Mouse (Mus musculus) right cerebral cortex, postnatal 4 days (tissue): ENCODE data around the gene Eif3c.

Experiments used
- DNase-seq: peaks from one replicate; pipeline ENCODE4 v3.0.0-alpha.2; 2022

The Eif3c gene

DNA sequence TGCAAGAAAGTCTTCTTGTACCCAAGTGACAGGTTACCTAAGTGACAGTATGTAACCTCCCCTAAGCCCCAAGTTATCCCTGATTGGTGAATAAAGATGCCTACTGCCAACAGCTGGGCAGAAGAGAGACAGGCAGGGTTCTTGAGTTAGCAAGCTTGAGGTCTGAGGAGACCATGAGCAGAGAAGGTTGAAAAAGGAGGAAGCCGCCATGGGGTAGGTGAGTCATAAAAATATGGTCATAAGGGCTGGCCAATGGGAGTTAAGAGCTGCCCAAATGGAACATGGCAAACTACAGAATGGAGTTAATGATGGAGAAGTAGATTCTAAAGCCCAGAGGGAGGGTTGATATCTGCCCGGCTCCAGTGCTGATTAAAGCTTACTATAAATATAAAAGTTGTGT is 20.6 kb downstream of the Eif3c start:
- DNase-seq: no peak

DNA sequence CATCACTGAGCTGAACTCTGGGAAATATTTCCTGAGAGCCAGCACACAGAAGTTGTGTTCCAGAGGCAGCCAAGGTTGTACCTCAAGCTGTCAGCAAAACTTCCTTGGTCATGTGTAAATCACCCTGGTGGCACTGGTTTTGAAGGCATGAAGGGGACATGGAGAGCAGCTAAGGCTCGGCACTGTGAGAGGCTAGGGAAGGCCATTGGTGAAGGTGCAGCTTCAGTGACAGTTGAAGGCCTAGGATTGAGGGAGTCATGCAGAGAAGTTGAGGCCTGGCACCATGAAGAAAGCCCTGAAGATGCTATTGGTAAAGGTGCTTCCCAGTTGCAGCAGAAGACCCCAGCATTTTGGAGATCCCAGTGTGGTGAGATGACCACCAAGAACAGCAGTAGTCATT is 24.6 kb downstream of the Eif3c start:
- DNase-seq: no peak

DNA sequence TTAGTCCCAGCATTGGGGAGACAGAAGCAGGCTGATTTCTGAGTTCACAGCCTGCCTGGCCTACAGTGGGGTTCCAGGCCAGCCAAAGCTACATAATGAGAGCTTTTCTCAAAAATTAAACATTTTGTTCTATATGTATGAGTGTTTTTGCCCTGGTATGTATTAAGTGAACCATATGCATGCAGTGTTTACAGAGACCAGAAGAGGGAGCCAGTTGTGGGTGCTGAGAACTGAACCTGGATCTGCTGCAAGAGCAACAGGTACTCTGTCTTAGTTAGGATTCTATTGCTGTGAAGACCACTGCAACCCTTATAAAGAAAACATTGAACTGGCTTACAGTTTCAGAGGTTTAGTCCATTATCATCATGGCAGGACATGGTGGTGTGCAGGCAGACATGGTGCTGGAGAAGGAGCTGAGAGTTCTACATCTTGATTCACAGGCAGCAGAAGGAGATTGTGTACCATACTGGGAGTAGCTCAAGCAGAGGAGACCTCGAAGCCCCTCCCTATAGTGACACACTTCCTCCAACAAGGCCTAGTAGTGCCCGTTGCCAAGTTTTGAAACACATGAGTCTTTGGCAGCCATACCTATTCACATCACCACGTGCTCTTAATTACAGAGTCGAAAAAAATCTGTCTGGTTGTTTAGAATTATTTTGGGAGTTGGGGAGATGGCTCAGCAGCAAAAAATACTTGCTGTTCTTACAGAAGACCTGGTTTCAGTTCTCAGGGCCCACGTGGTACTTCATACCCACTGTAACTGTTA is 28.2 kb downstream of the Eif3c start:
- no peak for DNase-seq

DNA sequence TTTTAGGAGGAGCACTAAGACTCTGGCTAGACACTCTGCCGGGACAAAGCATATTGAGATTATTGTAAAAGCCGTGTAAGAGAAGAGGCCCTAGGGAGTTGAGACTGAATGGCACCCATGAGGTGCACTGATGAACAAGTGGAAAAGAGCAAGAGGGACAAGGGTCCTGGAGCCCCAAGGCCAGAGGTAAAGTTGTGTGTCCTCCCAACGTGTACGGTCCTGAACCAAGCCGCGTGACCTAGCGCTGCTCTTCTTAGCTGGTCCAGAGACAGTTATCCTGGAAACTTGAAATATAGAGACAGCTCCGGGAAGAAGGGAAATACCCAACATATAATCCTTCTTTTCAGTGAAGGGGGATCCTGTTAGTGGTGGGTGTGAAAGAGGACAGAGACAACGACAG is 29.7 kb downstream of the Eif3c start:
- no peak for DNase-seq

DNA sequence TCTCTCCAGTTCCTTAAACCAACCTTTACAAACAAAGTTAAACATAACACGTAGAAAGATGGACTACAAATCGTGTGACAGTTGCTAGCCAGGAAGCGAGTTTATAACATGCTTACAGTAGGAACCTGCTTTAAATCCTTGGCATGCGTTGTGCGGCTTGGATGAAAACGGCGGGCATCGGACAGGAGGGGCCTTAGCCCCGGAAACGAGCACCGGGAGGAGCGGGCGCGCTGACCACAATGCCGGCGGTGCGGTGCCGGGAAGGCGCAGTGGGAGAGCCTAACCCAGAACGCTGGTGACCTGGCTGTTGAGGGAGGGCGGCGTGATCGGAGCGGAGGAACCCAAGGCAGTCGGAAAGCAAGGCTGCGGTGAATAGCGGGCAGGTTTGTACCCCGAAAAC is 30.4 kb downstream of the Eif3c start:
- DNase-seq: no peak

DNA sequence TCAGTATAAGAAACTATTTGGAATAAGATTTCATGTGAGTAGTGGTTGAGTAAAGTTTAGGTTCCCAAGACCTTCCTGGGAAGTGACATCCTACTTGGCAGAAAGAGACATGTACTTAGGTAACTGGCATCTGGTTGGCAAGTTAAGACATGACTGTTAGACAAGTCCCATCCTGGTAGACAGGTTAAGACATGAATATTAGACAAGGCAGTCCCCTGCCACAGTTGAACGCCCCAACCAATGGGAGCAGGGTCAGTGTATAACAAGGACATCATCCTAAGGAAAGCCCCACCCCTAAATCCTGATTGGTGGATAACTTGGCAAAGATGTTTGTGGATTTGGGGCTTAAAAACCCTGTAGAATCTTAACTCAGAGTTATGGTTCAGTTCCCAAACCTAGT is 32.8 kb downstream of the Eif3c start:
- no peak for DNase-seq

DNA sequence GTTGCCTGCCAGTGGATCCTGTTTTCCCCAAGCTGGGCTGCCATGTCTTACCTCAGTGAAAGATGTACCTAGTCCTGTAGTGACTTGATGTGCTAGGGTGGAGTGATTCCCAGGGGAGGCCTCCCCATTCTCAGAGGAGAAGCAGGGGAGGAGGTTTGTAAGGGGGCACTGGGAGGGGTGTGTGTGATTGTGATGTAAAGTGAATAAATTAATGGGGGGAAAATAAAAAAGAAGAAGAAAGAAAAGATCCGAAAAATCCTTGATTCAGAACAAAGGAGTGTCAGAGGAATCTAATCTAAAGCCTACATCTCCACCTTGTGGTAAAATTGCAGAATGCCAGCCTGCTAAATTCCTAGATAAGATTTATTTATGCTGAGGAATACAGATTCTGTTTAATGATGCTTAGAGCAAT is 38.0 kb downstream of the Eif3c start:
- peak; percentile 21 for DNase-seq

DNA sequence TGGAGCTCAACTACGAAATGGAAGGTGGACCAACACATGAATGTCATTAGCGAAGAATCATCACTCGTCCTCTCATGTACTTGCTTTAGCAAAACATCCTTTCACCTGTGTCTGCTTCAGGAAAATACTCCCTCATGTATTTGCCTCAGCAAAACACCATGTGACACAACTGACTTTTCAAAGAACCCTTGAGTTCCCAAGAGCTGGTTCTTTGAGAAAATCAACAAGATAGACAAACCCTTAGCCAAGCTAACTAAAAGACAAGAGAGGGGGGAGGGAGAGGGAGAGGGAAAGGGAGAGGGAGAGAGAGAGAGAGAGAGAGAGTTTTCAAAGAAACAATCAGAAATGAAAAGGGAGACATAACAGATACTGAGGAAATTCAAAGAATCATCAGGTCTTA is 42.9 kb downstream of the Eif3c start:
- no peak for DNase-seq

DNA sequence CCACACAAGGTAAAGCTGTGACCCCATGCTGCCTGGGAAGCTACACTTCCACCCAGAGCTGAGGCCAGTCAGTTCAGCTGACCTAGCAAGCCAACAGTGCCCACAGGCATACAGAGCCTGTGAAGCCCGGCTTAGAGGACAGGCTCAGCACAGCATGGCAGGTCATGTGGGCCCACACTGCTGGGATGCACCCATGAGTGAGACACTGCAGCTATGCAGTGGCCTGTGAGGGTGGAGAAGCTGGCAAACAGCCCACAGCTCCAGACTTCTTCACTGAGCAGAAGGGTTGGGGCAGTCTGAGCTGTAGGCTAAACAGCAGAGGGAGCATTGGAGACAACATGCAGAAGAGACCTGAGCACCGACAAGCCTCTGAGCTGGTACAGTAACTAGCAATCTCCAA is 46.7 kb downstream of the Eif3c start:
- DNase-seq: peak; percentile 18

DNA sequence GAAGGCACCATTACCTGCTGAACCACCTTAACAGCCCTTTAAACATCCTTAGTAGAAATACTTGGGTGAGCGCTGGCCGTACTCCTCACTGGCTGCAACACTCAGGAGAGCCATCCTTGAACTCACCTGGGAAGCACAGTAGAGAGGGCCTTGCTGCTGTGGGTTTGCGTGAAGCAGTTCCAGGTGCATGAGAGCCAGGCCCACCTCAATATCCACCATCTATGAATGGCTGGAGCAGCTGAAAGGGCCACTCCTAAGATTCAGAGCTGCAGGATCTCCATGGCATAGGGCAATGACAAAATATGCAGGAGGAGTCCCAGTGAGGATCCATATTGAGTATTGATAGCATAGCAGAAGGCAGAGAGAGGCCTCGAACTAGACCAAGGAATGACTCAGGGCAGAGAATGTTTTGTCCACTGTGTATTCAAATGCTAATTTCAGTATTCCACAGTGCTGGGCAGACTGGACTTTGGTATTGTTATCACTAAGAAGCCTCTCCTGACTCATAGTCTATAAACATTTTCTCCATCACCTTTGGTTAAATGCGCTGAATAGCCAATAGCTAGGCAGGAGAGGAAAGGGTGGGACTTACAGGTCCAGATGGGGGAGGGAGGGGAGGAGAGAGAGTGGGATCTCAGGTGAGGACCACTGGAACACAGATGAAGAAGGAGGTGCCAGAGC is 47.8 kb downstream of the Eif3c start:
- no peak for DNase-seq

DNA sequence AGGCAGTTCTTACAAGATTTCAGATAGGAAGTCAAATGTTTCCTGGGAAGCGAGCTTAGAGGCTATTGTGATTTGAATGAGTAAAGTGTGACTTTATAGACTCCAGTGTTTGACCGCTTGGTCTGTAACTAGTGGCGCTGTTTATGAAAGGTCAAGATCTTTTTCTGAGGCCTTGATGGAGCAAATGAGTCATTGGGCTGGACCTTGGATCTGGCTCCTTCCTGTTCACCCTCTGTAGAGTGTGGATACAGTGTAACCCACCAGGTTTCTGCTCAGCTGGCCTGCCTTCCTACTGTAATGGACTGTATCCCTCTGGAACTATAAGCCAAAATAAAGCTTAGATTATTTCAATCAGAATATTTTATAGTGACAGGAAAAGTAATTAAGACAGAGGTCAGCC is 54.9 kb downstream of the Eif3c start:
- DNase-seq: no peak

DNA sequence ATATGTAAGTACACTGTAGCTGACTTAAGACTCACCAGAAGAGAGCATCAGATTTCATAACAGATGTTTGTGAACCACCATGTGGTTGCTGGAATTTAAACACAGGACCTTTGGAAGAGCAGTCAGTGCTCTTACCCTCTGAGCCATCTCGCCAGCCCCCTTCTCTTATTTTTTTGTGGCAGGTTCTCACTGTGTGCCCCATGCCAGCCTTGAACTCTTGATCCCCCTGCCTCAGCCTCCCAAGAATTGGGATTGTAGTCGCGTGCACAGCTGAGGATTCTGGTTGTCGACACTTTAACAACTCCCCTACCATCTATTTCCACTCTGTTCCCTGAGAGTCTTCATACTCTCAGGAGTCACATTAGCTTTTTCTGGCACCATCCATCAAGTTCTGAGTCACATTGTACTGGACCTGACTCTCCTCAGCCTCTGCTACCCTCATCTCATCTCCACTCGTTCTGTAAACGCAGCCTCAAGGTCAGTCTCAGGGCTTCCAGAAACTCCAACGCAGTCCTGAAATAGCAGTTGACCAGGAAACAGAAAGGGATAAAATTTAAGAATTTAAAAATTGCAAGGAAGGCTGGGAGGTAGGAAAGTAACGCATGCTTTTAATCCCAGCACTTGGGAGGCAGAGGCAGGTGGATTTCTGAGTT is 59.0 kb downstream of the Eif3c start:
- DNase-seq: no peak

DNA sequence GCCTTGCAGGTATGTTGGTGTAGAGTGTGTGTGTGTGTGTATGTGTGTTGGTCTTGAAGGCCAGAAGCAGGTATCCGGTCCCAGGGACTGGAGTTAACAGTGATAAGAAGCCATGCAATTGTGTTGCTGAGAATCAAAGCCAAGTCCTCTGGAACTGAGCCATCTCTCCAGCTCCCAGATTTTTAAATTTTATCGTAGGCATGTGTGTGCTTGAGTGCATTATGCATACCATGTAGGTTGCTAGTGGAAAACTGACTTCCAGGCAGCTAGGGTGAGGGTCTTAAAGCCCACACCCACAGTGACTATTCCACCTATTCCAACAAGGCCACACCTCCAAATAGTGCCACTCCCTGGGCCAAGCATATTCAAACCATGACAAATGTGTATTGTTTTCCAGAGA is 61.3 kb downstream of the Eif3c start:
- DNase-seq: no peak

DNA sequence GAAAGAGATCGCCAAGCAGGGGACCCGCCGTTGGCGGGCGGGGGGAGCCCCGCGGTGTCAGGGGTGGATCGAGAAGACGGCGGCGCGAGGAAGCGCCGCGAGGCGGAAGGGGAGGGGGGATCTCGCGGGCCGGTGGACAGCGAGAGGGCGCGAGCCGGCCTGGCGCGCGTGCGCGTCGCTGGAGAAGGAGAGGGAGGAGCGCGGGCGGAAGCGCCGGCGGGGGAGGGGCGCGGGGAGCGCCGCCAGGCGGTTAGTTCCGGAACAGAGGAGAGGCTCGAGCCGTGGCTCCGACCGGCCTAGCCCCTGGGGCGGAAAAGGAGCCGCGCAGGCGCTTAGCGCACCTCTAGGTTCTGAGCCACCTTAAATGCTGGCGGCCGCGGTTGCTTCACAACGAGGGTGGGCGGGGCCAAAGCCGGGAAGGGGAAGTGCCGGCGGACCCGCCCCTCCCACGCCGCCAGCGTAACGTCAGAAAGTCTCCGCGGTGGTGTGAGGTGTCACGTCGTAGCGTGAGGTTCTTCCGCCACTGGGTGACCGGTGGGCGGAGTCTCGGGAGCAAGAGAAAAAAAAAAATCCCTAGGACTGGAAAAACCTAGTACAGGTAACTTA is 62.8 kb downstream of the Eif3c start, which contains the start of gene Atxn2l:
Atxn2l (minus strand) TSS at position 165 of the 606 bp plus-strand sequence.
- peak; percentile 99 for DNase-seq

DNA sequence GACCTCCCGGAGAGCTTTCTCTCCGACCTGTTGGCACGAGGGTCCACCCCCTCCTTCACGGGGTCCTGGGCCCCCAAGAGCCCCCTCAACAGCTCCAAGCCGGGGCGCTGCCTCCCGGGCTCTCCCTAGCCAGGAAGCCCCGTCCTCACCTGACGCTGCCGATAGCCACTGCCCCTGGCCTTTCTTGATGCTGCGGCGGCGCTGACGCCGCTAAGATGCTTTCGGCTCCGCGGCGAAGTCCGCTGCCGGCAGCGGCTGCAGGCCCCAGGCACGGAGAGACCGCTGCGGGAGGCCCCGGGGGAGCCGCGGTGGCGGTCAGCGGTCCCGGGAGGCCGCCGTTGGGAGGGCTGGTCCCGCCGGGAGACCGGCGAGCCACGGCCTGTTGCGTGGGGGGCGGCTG is 63.5 kb downstream of the Eif3c start:
- no peak for DNase-seq

DNA sequence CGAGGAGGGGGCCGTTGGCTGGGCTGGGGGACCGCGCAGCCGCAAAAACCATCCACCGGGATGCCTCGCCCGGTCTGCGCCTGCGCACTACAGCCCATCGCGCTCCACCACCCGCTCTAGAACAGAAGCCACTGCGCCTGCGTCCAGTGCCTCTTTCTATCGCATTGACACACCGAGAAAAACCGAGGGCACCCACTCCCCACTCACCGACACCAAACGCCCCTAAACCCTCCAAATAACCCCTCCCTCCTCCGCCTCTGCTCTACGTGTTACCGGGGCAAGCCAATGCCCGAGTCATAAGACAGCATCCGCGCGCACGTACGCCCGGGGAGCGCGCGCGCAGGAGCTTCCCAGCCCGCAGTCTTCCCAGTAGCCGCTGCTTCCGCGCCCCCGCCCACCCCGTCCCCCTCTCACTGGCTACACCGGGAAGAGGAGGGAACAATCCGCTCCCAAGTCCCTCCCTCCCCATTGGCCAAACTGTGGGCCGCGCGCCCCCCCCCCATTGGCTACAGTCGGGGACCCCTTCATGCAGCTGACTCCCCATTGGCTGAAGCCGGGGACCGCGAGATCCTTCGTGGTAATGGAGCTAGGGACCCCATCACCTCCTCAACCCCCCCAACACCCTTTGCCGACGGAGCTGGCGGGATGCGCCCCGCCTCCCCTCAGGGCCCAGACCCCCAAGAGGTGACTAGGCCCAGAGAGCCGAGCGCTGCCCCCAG is 64.0 kb downstream of the Eif3c start:
- peak; percentile 96 for DNase-seq

DNA sequence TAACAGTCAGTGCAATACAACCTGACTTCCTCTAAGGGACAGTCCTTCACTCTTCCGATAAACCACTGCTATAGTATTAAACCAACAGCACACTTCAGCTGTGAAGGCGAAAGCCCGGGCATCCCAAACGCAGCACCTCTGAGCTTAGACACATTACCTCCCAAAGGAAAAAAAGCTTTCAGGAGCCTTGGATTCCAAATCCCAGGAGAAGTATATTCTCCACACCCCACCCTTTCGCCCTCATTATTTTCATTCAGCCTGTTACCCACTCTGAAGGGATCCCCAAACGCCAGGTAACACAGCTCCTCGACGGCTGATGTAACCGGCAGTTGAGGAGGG is 64.6 kb downstream of the Eif3c start:
- DNase-seq: no peak

DNA sequence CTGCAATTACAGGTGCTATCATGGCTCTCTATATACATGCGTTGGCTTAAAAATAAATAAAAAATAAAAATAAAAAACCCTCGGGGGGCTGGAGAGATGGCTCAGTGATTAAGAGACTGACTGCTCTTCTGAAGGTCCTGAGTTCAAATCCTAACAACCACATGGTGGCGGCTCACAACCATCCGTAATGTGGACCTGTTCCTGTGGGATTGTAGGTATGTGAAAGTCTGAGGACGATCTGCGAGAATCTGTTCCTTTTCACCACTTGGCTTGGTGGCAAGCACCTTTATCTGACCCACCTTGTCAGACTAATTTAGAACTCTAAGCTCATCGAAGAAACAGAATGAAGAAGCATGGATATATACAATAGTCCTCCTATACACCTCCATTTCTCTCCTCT is 66.8 kb downstream of the Eif3c start:
- DNase-seq: no peak

DNA sequence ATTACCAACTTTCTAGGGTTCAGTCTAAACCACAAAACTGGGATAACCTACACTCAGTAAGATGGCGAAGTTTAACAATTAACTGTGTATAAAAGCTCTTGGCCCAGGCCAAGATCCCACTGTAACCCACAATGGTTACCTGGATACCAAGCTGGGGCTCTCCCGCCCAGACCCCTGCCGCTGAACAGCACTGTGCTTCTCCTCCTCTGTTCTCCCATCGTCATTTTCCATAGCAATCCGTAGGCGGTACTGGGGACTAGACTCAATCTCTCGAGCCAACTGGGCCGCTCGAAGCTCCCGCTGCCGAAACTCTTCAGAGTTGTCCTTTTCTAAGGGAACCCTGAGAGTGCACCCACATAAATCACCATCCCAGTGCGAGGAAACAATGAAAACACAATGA is 68.2 kb downstream of the Eif3c start:
- no peak for DNase-seq

DNA sequence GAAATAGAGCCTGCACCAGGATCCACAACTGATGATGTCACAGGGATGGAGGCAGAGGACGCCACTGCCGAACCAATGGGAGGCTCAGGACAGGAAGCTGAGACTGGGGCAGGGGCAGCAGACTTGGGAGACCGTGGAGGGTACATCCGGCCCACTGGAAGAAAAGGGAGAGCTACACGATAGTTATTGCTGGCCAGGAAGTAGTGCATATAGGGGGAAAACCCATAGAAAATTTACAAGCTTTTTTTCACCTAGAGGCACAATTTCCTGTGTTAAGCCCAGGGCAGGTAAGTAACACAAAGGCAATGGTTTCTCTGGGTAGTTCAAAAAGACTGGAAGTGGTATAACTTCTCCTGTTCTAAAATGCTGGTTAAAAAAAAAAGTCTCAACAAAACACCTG is 69.7 kb downstream of the Eif3c start:
- DNase-seq: no peak
